Mouse (Mus musculus): ENCODE measurements around the gene Nme4. TPM values are rescaled to one million over a fixed set of nuclear protein-coding genes. Genes with fewer than 3 reads are reported as not detected.

Gene Nme4
- polyA plus RNA-seq, 1 experiment from 2014 or later: 96.4 TPM

GRCm38 (mm10) chr17:26114061-26114460 lies 18.7 kb upstream of the Nme4 start:
- 14% methylated on average over 8 of the region's 8 CpGs for WGBS
- no peak for ATAC-seq (ENCODE audit: insufficient read depth)
- Histone ChIP-seq H3K4me2 (peak overlapping the region; percentile 95), H3K9me3 (ENCODE audit: low read depth, low read length) (no peaks in the 10 kb centered on the region), H3K27me3 (ENCODE audit: insufficient read depth, low read length) (peaks cover 71% of the 10 kb centered on the region), H3K9ac (no peak overlapping the region), H3K36me3 (ENCODE audit: insufficient read depth) (no peaks in the 10 kb centered on the region), H3K4me3 (ENCODE audit: low read depth, low read length) (peak overlapping the region; percentile 63), H3K4me1 (ENCODE audit: insufficient read depth) (no peaks in the 10 kb centered on the region), H3K27ac (ENCODE audit: low read depth) (no peak overlapping the region)
- TF ChIP-seq CTCF (IDR thresholded peaks at IDR 0.05; ENCODE audit: low read depth): no peak
- no peak for DNase-seq

- peak; percentile 72 for DNase-seq
- peaks cover 70% of the 10 kb centered on the region for H3K27me3 ChIP-seq (ENCODE audit: insufficient read depth, low read length)
These were observed 18.0 kb upstream of the Nme4 start, which contains the start of gene Tmem8 for GRCm38 (mm10) chr17:26113181-26113948. Gene Tmem8 (plus strand): TSS chr17:26113299.

GRCm38 (mm10) chr17:26112751-26113150 lies 17.3 kb upstream of the Nme4 start:
- peak overlapping the region; percentile 64 for H3K9ac ChIP-seq
- no peak for DNase-seq
- 0 out of 2 replicates have a peak, but pooled peaks have one; percentile 2 for ATAC-seq (ENCODE audit: insufficient read depth)

More at GRCm38 (mm10) chr17:26113181-26113948, 18.0 kb upstream of the Nme4 start, which contains the start of gene Tmem8:
- no peaks in the 10 kb centered on the region for H3K4me1 ChIP-seq (ENCODE audit: insufficient read depth)
- under 1% methylated on average over 72 of the region's 75 CpGs for WGBS
- peak within 1 kb of the TSS; percentile 64 for H3K9ac ChIP-seq
- ATAC-seq (ENCODE audit: insufficient read depth): peak; percentile 69
- H3K4me3 ChIP-seq (ENCODE audit: low read depth, low read length): peak within 1 kb of the TSS; percentile 63
- no peaks in the 10 kb centered on the region for H3K9me3 ChIP-seq (ENCODE audit: low read depth, low read length)
- H3K27ac ChIP-seq (ENCODE audit: low read depth): no peak within 1 kb of the TSS
- TF ChIP-seq CTCF (IDR thresholded peaks at IDR 0.05; ENCODE audit: low read depth): peak; percentile 45
- peak within 1 kb of the TSS; percentile 95 for H3K4me2 ChIP-seq
- no peaks in the 10 kb centered on the region for H3K36me3 ChIP-seq (ENCODE audit: insufficient read depth)

GRCm38 (mm10) chr17:26111722-26112121 lies 16.3 kb upstream of the Nme4 start:
- no peak for TF ChIP-seq CTCF (IDR thresholded peaks at IDR 0.05; ENCODE audit: low read depth)
- Histone ChIP-seq H3K27ac (ENCODE audit: low read depth) (no peak overlapping the region), H3K36me3 (ENCODE audit: insufficient read depth) (no peaks in the 10 kb centered on the region), H3K4me3 (ENCODE audit: low read depth, low read length) (no peak overlapping the region), H3K4me2 (no peak overlapping the region), H3K9me3 (ENCODE audit: low read depth, low read length) (no peaks in the 10 kb centered on the region), H3K4me1 (ENCODE audit: insufficient read depth) (no peaks in the 10 kb centered on the region), H3K27me3 (ENCODE audit: insufficient read depth, low read length) (peaks cover 60% of the 10 kb centered on the region), H3K9ac (no peak overlapping the region)
- ATAC-seq (ENCODE audit: insufficient read depth) (no peak), DNase-seq (no peak)
- WGBS: 19% methylated on average over 4 of the region's 4 CpGs

More at GRCm38 (mm10) chr17:26112751-26113150, 17.3 kb upstream of the Nme4 start:
- Histone ChIP-seq H3K4me1 (ENCODE audit: insufficient read depth) (no peaks in the 10 kb centered on the region), H3K36me3 (ENCODE audit: insufficient read depth) (no peaks in the 10 kb centered on the region), H3K27me3 (ENCODE audit: insufficient read depth, low read length) (peaks cover 69% of the 10 kb centered on the region), H3K4me3 (ENCODE audit: low read depth, low read length) (peak overlapping the region; percentile 63), H3K27ac (ENCODE audit: low read depth) (no peak overlapping the region), H3K4me2 (peak overlapping the region; percentile 95), H3K9me3 (ENCODE audit: low read depth, low read length) (no peaks in the 10 kb centered on the region)
- TF ChIP-seq CTCF (IDR thresholded peaks at IDR 0.05; ENCODE audit: low read depth): no peak
- WGBS: 14% methylated on average over 14 of the region's 14 CpGs

GRCm38 (mm10) chr17:26111024-26111423 lies 15.6 kb upstream of the Nme4 start:
- DNase-seq: no peak
- H3K27me3 ChIP-seq (ENCODE audit: insufficient read depth, low read length): peaks cover 59% of the 10 kb centered on the region
- no peak for TF ChIP-seq CTCF (IDR thresholded peaks at IDR 0.05; ENCODE audit: low read depth)
- WGBS: 3% methylated on average over 4 of the region's 4 CpGs
- H3K4me2 ChIP-seq: no peak overlapping the region
- H3K27ac ChIP-seq (ENCODE audit: low read depth): no peak overlapping the region
- no peaks in the 10 kb centered on the region for H3K36me3 ChIP-seq (ENCODE audit: insufficient read depth)
- H3K4me3 ChIP-seq (ENCODE audit: low read depth, low read length): no peak overlapping the region
- no peaks in the 10 kb centered on the region for H3K4me1 ChIP-seq (ENCODE audit: insufficient read depth)
- H3K9me3 ChIP-seq (ENCODE audit: low read depth, low read length): no peaks in the 10 kb centered on the region
- no peak overlapping the region for H3K9ac ChIP-seq
- ATAC-seq (ENCODE audit: insufficient read depth): no peak

GRCm38 (mm10) chr17:26110156-26110555 lies 14.8 kb upstream of the Nme4 start:
- no peak for ATAC-seq (ENCODE audit: insufficient read depth)
- Histone ChIP-seq H3K9me3 (ENCODE audit: low read depth, low read length) (no peaks in the 10 kb centered on the region), H3K4me2 (no peak overlapping the region), H3K4me3 (ENCODE audit: low read depth, low read length) (no peak overlapping the region), H3K27ac (ENCODE audit: low read depth) (no peak overlapping the region), H3K36me3 (ENCODE audit: insufficient read depth) (no peaks in the 10 kb centered on the region), H3K9ac (no peak overlapping the region), H3K4me1 (ENCODE audit: insufficient read depth) (no peaks in the 10 kb centered on the region), H3K27me3 (ENCODE audit: insufficient read depth, low read length) (peaks cover 51% of the 10 kb centered on the region)
- WGBS: 35% methylated on average over 4 of the region's 4 CpGs
- no peak for DNase-seq
- no peak for TF ChIP-seq CTCF (IDR thresholded peaks at IDR 0.05; ENCODE audit: low read depth)

- no peak overlapping the region for H3K9ac ChIP-seq
- ATAC-seq (ENCODE audit: insufficient read depth) (no peak), DNase-seq (no peak)
- H3K27me3 ChIP-seq (ENCODE audit: insufficient read depth, low read length): peaks cover 7% of the 10 kb centered on the region
- no peaks in the 10 kb centered on the region for H3K4me1 ChIP-seq (ENCODE audit: insufficient read depth)
- H3K27ac ChIP-seq (ENCODE audit: low read depth): no peak overlapping the region
- H3K4me2 ChIP-seq: no peak overlapping the region
- no peaks in the 10 kb centered on the region for H3K36me3 ChIP-seq (ENCODE audit: insufficient read depth)
- WGBS: 44% methylated on average over 4 of the region's 4 CpGs
- H3K4me3 ChIP-seq (ENCODE audit: low read depth, low read length): no peak overlapping the region
- H3K9me3 ChIP-seq (ENCODE audit: low read depth, low read length): no peaks in the 10 kb centered on the region
- TF ChIP-seq CTCF (IDR thresholded peaks at IDR 0.05; ENCODE audit: low read depth): no peak
These were observed 10.2 kb upstream of the Nme4 start for GRCm38 (mm10) chr17:26105619-26106018.
